Mouse (Mus musculus) heart, adult 2 months (tissue): Measurements from ENCODE around the gene Mcpt2.

Experiments
- CTCF ChIP-seq: fragments of 200-600 bp; IDR thresholded peaks from 2 replicates; pipeline ENCODE4 v1.8.1; 2022; ENCODE audit warnings: antibody characterized with exemption, mild to moderate bottlenecking, moderate library complexity
- EP300 ChIP-seq: fragments of 200-500 bp; IDR thresholded peaks from 2 replicates; pipeline ENCODE4 v1.6.1; 2011; ENCODE audit warnings: low read depth, low read length, control low read depth; ENCODE audit not compliant: insufficient read depth
- POLR2A ChIP-seq: fragments of 200-500 bp; IDR thresholded peaks from 2 replicates; pipeline ENCODE4 v1.6.1; 2011; ENCODE audit warnings: mild to moderate bottlenecking, low read depth, low read length, control low read depth; ENCODE audit not compliant: insufficient read depth

DNA sequence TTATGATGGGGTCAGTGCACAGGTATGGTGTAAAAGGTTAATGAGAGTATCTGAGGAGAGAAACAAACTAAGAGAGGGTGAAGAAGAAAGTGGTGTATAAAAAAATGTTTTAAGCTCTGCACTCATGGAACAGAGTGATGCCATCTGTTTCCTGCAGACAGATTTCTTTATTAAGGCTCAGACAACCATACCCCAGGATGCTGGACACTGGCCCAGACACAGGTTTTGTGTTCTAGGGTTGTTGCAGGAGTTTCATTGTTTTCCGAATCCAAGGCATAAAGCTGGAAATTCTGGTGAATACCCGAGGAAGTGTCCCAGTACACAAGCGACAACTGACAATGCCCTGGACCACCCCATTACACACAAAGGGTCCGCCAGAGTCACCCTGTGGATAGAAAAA is 40.2 kb downstream of the Mcpt2 start:
- TF ChIP-seq CTCF (no peak), POLR2A (no peak), EP300 (no peak)
